Mouse (Mus musculus) left cerebral cortex, adult 2 months (tissue): Measurements from ENCODE around the gene Chpf. TPM values are rescaled to one million over a fixed set of nuclear protein-coding genes. Genes with fewer than 3 reads are reported as not detected.

ENCODE experiments used
- DNase-seq, 2 experiments: peaks; one replicate each; pipeline ENCODE4 v3.0.0; 2021 to 2022; ENCODE audit warnings: low spot score in 2 of 2, mixed read lengths in 1 of 2; ENCODE audit errors: extremely low spot score in 1 of 2
- H3K27ac ChIP-seq: fragments of 200-600 bp; 2 replicates; pipeline ENCODE4 v1.8.1; 2022
- H3K4me3 ChIP-seq: fragments of 200-600 bp; 2 replicates; pipeline ENCODE4 v1.8.1; 2022
- CTCF ChIP-seq: fragments of 200-600 bp; IDR thresholded peaks from 2 replicates; pipeline ENCODE4 v1.8.1; 2022; ENCODE audit warnings: antibody characterized with exemption, mild to moderate bottlenecking, moderate library complexity
- intact Hi-C: fragments of 180-260 bp; cut with DNase I; formaldehyde crosslinking; loops from one replicate; pipeline ENCODE4 v1.15.1; 2025
- long read RNA-seq, 2 experiments: library from polyadenylated mRNA; stranded (forward); transcript quantifications; one replicate each; pipeline ENCODE4 v2.0.0; 2021; ENCODE audit warnings: borderline mapping rate in 2 of 2
- total RNA-seq, 2 experiments: library from RNA; stranded (reverse); gene quantifications; 2 replicates each; pipeline ENCODE4 v1.2.3; 2021

Chpf gene
- total RNA-seq, result 10 to 100 TPM; 80.5 to 87.3 TPM
- long read RNA-seq, experiment 1, transcript Chpf-205 (3 exons, 3,333 nt), result minor isoform, 11 of 268 reads
- long read RNA-seq, experiment 1, transcript Chpf-201 (4 exons, 2,892 nt), result major isoform, 205 of 268 reads
- long read RNA-seq, experiment 1, transcript Chpf-202 (5 exons, 3,065 nt), result minor isoform, 21 of 268 reads
- long read RNA-seq, experiment 1, transcript Chpf-204 (4 exons, 2,455 nt), result minor isoform, 15 of 268 reads
- long read RNA-seq, experiment 1, partial matches to known transcripts, result 2 of 268 reads
- long read RNA-seq, experiment 1, other reads (novel, unspliced or antisense), result 14 of 268 reads
- long read RNA-seq, experiment 2, transcript Chpf-205 (3 exons, 3,333 nt), result minor isoform, 12 of 178 reads
- long read RNA-seq, experiment 2, transcript Chpf-201 (4 exons, 2,892 nt), result major isoform, 130 of 178 reads
- long read RNA-seq, experiment 2, transcript Chpf-202 (5 exons, 3,065 nt), result minor isoform, 13 of 178 reads
- long read RNA-seq, experiment 2, transcript Chpf-204 (4 exons, 2,455 nt), result minor isoform, 8 of 178 reads
- long read RNA-seq, experiment 2, partial matches to known transcripts, result 6 of 178 reads
- long read RNA-seq, experiment 2, other reads (novel, unspliced or antisense), result 9 of 178 reads

DNA sequence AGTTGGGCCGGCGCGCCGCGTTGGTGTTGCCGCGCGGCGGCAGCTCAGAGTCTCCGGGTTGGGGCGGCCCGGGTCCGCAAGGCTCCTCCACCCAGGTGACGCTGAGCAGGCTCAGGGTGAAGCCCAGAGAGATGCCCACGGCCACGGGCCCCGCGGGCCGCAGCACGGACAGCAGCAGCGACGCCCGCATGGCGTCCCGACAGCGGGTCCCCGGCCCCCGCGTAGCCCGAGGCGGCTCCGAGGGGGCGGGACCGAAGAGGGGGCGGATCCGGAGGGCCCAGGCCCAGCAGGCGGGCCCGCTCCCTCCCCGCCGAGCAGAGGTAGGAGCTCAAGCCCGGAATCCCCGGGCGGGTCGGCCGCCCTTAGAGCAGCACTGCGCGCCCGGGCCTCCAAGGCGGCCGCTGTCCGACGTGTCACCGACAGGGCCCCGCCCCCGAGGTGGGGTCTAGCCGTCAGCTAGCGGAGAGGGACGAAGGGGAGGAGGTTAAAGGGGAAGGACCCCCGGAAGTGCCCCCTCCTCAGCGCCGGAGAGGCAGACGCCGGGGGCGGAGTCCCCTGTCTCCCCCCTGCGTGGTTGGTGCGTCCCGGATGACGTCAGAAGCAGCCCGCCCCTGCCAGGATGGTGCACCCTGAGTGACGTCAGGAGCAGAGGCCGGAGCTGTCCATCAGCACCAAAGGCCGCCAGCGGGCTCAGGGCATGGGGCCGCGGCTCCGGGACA, at the start of gene Chpf, which contains the start of gene Tmem198:
Gene Chpf, minus strand, starts transcription at position 392 of the 719 bp plus-strand sequence.
Gene Tmem198, plus strand, starts transcription at position 617 of the 719 bp plus-strand sequence.
- TF ChIP-seq CTCF, result no peak
- peak; percentile 95 to 98 for DNase-seq
- intact Hi-C loops, result loop anchor here (2.0 to 5.0 kb wide), 4 partner anchors 80 to 118 kb away; no protein-coding TSS in a partner anchor
- Histone ChIP-seq H3K4me3 (peak within 1 kb of the TSS; percentile 87), H3K27ac (peak within 1 kb of the TSS; percentile 98)

DNA sequence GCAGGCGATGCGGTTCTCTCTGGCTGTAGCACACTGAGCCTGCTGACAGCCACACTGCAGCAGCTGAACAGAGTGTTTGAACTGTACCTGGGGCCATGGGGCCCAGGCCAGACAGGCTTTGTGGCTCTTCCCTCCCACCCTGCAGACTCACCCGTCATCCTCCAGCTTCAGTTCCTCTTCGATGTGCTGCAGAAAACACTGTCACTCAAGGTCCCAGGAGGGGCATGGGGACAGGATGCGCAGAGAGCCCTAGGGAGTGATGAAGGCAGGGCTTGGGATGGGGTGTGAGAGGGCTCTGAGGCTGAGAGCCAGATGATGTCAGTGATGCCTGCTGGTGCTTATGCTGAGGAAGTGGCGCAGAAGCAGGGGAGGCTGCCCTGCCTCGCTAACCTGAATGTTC, 45.6 kb upstream of the Chpf start:
- intact Hi-C loops, result no loop called here
- Histone ChIP-seq H3K4me3 (no peak overlapping the region), H3K27ac (no peak overlapping the region)
- DNase-seq, result no peak
- no peak for TF ChIP-seq CTCF

DNA sequence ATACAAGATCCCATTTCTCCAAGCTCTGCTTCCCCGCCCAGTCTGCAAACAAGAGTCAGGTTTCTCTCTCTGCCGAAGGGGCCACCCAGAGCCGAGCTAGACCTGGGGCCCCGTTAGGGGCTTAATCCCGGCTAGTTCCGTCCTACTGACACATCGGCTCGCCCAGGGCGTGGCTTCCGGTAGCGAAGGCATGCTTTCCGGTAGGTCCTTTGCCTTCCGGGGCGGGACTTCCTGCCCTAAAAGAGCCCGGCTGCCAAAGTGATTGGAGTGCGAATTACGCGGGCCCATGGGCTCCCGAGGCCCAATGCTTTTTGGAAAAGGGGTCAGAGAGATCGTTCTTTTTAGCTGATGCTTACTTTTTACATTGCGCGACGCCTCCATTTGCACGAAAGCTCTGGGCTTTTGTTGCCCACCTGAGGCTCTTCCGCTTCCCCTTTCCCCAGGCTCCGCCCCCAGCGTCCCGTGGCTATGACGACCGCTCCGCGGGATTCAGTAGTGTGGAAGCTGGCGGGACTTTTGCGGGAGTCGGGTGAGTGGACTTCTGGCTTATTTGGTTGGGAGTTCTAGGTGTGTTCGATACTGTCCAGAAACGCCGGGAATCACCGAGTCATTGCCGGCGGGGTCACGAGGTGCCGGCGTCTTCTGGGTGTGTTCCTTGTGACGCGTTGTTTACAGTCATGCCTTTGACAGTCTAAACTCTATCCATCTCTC, 42.4 kb upstream of the Chpf start, which contains the start of gene Stk11ip:
Gene Stk11ip, plus strand, starts transcription at position 209 of the 711 bp plus-strand sequence.
- peak within 1 kb of the TSS; percentile 81 for H3K27ac ChIP-seq
- peak; percentile 86 to 89 for DNase-seq
- intact Hi-C loops, result no loop called here
- TF ChIP-seq CTCF, result no peak
- peak within 1 kb of the TSS; percentile 63 for H3K4me3 ChIP-seq

DNA sequence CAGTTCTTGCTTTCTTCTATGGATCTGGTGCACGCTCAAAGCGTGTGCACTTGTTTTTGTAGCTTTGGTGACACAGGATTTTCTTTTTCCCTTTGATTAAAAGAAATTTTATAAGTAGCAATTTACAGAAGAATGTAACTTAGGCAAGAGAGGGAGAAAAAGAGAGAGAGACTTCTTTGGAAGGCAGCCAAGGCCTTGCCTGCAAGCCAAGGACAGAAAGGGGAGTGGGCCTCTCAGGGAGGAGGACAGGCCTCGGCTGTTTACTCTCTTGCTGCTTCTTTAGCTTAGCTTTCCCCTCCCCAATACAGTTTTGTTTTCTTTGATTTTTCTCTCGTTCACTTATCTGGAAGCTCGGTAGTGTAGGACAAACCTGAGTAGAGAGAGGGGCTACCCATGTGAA, 40.5 kb upstream of the Chpf start:
- intact Hi-C loops, result no loop called here
- no peak for TF ChIP-seq CTCF
- no peak overlapping the region for H3K4me3 ChIP-seq
- no peak for DNase-seq
- no peak overlapping the region for H3K27ac ChIP-seq

DNA sequence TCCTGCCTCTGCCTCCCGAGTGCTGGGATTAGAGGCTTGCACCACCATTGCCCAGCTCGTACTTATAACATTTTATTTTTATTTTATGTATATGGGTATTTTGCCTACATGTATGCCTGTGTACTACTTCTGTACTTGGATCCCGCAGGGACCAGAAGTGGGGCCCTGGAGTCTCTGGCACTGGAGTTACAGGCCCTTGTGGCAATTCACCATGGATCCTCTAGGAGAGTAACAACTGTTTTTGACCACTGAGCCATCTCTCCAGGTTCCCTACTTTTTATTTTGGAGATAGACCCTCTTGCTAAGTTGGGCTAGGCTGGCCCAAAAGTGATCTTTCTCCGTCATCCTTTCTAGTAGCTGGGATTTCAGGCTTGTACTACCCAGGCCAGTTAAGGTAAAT, 39.3 kb upstream of the Chpf start:
- Histone ChIP-seq H3K4me3 (no peak overlapping the region), H3K27ac (no peak overlapping the region)
- intact Hi-C loops, result no loop called here
- TF ChIP-seq CTCF, result no peak
- DNase-seq, result no peak

DNA sequence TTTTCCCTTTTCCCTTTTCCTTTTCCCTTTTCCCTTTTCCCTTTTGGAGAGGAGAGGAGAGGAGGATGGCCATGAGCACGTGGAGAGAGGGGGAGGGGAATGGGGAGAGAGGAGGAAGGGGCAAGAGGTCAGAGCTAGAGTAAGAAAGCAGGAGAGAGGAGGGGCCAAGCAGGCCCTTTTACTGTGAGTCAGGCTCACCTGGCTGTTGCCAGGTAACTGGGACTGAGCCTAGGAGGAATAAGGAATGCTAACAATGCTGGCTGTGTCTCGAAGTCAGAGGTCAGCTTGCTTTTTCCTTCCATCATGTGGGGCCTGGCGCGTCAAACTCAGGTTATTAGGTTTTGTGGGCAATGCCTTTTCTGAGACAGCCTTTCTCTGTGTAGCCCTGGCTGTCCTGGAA, 38.9 kb upstream of the Chpf start:
- Histone ChIP-seq H3K27ac (no peak overlapping the region), H3K4me3 (no peak overlapping the region)
- intact Hi-C loops, result no loop called here
- DNase-seq, result no peak
- TF ChIP-seq CTCF, result no peak

DNA sequence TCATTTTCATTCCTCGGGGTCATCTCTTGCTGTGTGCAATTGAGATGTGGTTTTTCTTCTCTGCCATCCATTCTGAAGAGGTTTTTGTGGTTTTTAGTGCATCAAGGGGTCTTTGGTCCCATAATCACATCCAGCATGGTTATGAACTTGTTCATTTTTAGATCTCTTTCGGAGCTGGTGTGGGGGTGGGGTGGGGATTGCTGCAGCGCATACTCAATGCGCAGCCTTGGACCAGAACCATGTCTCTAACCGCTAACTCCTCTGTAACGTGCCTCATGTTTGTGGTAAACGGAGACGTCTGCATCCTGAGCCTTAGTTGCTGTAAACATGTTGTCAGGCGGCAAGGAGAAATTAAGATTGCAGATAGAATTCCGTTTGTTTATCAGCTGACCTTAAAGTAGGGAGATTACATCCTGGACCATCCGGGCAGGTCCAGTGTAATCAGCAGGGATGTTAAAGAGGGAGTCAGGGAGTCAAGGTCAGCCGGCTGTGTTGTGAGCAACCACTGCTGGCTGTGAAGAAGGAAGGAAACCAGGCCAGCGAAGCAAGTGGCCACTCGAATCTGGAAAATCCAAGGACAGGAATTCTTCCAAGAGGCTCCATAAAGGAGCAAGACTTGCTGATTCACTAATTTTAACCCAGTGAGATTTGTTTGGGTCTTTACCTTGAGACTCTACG, 37.7 kb upstream of the Chpf start:
- no peak for DNase-seq
- no peak for TF ChIP-seq CTCF
- H3K27ac ChIP-seq, result no peak overlapping the region
- intact Hi-C loops, result no loop called here
- H3K4me3 ChIP-seq, result no peak overlapping the region

DNA sequence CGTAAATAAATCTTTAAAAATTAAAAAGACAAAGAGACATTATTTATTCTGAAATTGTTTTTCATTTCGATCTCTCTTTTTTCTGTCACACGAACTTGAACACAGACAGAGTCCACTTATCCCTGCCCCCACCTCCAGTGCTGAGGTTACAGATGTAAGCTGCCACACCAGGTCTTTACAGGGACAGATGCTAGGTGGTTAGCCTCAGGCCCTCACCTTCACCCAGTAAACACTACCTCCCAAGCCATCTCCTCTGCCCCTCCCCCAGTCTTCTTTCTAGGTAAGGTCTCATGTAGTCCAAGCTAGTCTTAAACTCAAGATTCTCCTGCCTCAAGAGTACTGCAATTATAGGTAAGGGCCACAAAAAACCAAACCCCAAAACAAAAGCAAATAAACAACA, 33.4 kb upstream of the Chpf start:
- no peak for TF ChIP-seq CTCF
- Histone ChIP-seq H3K27ac (no peak overlapping the region), H3K4me3 (no peak overlapping the region)
- no peak for DNase-seq
- intact Hi-C loops, result no loop called here

DNA sequence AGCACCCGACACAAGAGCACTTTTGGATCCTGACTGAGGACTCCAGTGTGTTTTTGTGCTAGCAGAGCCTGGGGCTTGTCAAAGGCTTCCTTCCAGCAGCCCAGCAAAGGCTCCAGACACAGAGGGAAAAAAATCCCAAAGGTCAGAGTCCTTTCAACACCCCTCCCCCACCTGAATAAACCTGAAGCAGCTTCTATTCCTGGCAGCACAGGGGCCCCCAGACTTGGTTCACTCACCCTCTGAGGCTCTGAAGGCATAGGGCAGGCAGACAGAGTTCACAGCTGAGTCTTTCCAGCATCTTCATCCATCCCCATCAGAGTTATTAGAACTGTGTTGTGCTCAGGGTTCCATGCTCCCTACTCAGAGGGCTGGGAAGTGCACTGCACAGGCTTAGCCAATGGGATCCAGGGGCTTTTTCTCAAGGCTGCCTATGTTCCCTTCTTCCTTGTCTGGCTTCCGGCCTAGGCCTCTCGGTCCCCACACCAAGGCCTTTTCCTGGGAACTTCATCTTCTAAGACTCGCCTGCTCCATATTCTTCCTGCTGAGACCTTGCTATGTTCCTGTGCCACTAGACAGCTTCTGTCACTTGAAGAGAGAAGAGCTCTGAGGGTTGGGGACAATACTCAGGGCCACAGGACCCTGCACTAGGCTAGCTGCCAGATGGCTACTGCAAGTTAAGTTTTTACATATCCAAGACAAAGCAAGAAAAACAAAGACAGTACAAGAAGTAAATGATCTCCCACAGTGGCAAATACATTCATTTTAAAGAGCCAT, 32.5 kb upstream of the Chpf start:
- no peak for DNase-seq
- H3K4me3 ChIP-seq, result no peak overlapping the region
- H3K27ac ChIP-seq, result no peak overlapping the region
- intact Hi-C loops, result no loop called here
- TF ChIP-seq CTCF, result no peak

DNA sequence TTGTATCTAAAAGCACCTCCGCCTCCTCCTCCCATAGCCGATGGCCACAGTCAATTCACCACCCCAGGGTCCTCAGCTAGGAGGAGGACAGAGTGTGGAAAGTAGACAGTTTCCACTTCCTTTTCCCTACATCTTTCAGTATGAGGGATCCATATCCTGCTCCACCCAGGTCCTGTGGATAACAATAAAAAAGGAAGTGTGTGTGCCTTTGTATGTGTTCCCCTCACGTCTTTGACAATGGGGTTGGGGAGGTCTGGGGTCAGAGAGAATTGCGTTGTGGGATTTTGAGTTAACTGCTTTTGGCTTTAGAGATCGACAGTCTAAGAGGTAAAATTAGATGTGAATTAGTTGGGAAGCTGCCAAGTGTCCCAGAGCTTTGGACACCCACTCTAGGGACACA, 31.0 kb upstream of the Chpf start:
- Histone ChIP-seq H3K27ac (no peak overlapping the region), H3K4me3 (no peak overlapping the region)
- intact Hi-C loops, result no loop called here
- TF ChIP-seq CTCF, result no peak
- no peak for DNase-seq
